Mouse (Mus musculus) gastrocnemius, postnatal 36 days (tissue): ENCODE results near the gene Cx3cr1. TPM values are rescaled to one million over a fixed set of nuclear protein-coding genes. Genes with fewer than 3 reads are reported as not detected.

Experiments
- DNase-seq, 2 experiments: peaks; one replicate each; pipeline ENCODE4 v3.0.0; 2022
- intact Hi-C: fragments of 180-260 bp; cut with DNase I; formaldehyde crosslinking; loops from one replicate; pipeline ENCODE4 v1.15.1; 2025
- total RNA-seq, 2 experiments: library from RNA; stranded (reverse); gene quantifications; 2 replicates each; pipeline ENCODE4 v1.2.3; 2021

Gene Cx3cr1
- total RNA-seq, 2 experiments from 2014 or later = 0.28 to 0.52 TPM

GRCm38 (mm10) chr9:119958835-119959234, 110.8 kb downstream of the Cx3cr1 start:
- no peak for DNase-seq
- intact Hi-C loops = no loop called here

- DNase-seq = no peak
- intact Hi-C loops = no loop called here
These were observed 118.3 kb downstream of the Cx3cr1 start for GRCm38 (mm10) chr9:119951388-119951787.

DNA sequence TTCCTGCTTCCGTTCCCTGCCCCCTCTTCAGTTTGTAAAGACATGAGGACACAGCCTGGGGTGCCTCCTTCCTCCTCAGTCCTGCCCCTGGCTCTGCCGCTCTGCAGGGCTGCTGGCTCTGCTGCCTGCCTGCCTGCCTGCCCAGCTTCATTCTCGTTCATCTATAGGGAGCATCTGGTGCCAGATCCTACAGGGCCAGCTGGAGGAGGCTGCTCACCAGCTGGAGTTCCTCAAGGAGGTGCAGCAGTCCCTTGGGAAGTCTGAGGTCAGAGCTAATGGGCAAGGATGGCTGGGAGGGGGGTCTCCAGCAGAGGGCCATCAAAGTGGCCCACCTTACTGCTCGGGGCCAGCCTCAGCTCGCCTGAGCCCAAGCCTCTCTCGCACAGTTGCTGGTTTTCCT, 119.2 kb downstream of the Cx3cr1 start:
- intact Hi-C loops = no loop called here
- no peak for DNase-seq

- no peak for DNase-seq
- intact Hi-C loops = no loop called here
These were observed 120.9 kb downstream of the Cx3cr1 start for GRCm38 (mm10) chr9:119948804-119949203.

- intact Hi-C loops = no loop called here
- DNase-seq = no peak
These were observed 124.3 kb downstream of the Cx3cr1 start for GRCm38 (mm10) chr9:119945173-119945900.

DNA sequence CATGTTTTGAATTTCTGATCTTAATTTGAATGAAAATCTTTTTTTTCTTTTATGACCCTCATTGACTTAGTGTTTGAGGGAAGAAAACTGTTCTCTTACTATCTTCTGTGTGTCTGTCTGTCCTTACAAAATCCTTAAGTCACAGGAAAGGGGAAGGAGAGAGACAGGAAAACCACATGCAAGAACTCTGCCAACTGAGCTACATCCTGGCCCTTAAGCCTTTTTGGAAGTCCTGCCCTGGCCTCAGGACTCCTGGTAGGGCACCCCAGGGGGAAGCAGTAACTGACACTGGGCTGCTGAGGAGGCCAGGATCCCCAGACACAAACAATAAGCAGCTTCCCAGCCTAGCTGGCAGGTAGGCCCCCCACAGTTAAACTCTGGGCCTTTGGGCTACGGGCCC, 126.4 kb downstream of the Cx3cr1 start:
- intact Hi-C loops = no loop called here
- DNase-seq = no peak

GRCm38 (mm10) chr9:119941861-119942260, 127.8 kb downstream of the Cx3cr1 start:
- no peak for DNase-seq
- intact Hi-C loops = no loop called here

GRCm38 (mm10) chr9:119941407-119941806, 128.3 kb downstream of the Cx3cr1 start:
- intact Hi-C loops = no loop called here
- DNase-seq = no peak

DNA sequence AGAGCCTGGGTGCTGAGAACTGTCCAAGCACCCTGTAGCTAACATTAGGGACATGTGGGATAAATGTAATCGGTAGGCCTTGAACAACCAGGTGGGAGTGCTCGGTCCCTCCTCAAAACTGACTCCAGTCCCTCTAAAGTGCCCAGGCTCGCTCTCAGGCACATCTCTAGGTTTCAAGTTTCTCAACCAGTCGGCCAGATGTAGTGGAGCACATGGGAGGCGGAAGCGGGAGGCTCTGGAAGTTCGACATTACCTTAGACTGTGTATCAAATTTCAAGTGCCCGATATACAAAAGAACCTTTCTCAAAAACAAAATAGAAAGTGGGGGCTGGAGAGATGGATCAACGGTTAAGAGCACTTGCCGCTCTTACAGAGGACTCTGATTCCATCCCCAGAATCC, 130.0 kb downstream of the Cx3cr1 start:
- no peak for DNase-seq
- intact Hi-C loops = no loop called here

- intact Hi-C loops = no loop called here
- DNase-seq = no peak
These were observed 131.2 kb downstream of the Cx3cr1 start for GRCm38 (mm10) chr9:119938496-119938895.

- peak; percentile 95 for DNase-seq
These were observed 132.5 kb downstream of the Cx3cr1 start, which contains the start of the genes Gorasp1 and Ttc21a for GRCm38 (mm10) chr9:119937005-119937773. Gorasp1 (minus strand) TSS chr9:119937565. Ttc21a (plus strand) TSS chr9:119937606.

GRCm38 (mm10) chr9:119933675-119934074, 136.0 kb downstream of the Cx3cr1 start:
- intact Hi-C loops = no loop called here

More at GRCm38 (mm10) chr9:119937005-119937773, 132.5 kb downstream of the Cx3cr1 start, which contains the start of the genes Gorasp1 and Ttc21a:
- intact Hi-C loops = no loop called here

DNA sequence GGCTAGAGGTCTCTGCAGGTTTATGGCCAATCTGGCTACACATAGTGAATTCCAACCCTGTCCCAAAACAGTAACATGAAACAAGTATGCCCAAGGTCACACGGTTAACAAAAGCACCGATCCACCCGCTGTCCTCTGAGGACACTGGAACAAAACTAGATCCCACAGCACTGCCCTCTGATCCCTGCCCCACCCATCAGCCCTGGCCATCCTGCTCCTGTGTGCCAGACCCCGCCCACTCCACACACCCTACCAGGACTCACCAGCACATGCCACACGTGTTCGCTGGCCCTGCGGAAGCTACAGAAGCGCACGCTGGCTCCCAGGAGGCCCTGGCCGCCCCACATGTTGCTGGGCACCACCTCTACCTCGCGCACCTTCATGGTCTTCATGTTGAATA, 137.3 kb downstream of the Cx3cr1 start:
- intact Hi-C loops = no loop called here
- no peak for DNase-seq

More at GRCm38 (mm10) chr9:119933675-119934074, 136.0 kb downstream of the Cx3cr1 start:
- no peak for DNase-seq

- intact Hi-C loops = no loop called here
These were observed 143.2 kb downstream of the Cx3cr1 start for GRCm38 (mm10) chr9:119926497-119926896.

DNA sequence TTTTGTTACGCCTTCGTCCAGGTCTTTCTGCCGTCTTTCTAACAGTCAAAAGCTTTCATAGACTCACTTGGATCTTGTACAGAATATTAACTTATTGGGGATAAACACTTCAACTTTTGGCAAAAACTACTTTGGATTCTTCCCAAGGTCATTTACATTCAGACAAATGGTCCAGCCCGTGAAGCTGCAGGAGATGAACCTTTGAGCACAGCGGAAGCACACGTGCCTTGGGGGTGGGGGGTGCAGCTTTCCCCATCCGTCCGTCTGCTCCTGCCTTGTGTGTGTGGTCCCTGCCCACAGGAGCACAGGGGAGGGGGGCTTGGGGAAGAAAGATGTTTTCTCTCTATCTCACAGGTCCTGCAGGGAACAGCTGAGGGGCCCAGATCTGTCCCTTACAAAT, 143.9 kb downstream of the Cx3cr1 start:
- no peak for DNase-seq
- intact Hi-C loops = no loop called here

More at GRCm38 (mm10) chr9:119926497-119926896, 143.2 kb downstream of the Cx3cr1 start:
- no peak for DNase-seq

- intact Hi-C loops = no loop called here
- no peak for DNase-seq
These were observed 144.5 kb downstream of the Cx3cr1 start for GRCm38 (mm10) chr9:119925120-119925657.

DNA sequence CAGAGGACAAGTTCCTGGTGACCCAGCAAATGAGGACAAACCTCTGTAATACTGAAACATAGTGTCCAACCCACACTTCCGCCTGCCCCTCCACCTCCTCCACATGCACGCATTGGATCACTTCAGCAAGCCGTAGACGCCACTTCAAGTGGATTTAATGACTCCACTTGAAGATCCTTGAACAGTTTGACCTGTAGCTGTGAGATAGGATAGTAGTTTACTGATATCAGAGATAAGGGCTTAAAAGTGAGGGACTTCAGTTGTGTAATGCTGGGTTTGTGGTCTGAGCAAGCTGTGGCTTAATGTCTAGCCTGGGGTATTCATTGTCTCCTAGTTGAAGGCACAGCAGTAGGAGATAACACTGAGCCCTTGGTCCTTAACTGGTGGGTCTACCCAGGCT, 146.2 kb downstream of the Cx3cr1 start:
- no peak for DNase-seq
- intact Hi-C loops = no loop called here

DNA sequence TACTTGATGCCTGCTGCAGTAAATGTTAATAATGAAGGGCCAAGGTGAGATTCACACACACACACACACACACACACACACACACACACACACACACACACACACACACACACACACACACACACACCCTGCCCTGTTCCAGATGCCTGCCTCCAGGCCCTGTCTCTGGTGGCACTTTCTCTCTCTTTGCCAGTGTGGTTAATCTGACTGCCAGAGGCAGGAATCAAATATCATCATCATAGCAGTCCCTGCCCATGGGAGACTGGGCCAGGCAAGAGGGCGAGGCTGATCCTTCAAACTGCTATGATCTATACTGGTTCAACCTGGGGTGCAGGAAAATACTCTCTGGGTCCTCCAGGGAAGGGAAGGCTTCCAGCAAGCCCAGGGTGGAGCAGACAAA, 149.8 kb downstream of the Cx3cr1 start:
- intact Hi-C loops = no loop called here
- DNase-seq = no peak

DNA sequence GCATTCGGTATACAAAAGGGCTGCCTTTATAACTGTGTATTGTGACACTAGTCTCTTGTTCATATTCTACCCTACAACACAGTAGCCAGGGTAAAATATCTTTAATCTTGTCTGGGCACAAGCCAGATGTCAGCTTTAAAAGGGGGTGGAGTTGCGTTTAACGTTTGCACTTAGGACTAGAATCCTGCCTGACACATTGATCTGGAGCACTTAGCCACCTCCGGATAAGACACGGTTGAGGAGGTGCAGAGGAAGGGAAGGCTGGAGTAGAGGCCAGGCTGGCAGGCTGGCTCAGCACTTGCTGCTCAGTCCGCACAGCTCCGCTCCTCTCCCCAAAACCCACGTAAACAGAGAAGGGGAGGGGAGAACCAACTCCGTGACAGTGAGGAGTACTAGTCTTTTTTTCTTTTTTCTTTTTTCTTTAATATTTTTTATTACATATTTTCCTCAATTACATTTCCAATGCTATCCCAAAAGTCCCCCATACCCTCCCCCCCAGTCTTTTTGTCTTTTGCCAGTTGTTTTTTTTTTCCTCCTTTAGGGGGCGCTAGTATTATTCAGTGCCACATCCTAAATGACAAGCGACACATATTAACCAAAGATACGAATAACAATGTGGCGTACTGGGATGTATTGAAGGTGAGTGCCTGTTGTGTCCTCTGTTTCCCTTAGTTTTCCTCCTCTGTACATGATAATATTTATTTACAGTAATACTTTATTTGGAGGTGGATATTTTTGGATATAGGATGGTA, 156.4 kb downstream of the Cx3cr1 start:
- DNase-seq = no peak
- intact Hi-C loops = no loop called here

GRCm38 (mm10) chr9:119909931-119910330, 159.7 kb downstream of the Cx3cr1 start:
- no peak for DNase-seq

DNA sequence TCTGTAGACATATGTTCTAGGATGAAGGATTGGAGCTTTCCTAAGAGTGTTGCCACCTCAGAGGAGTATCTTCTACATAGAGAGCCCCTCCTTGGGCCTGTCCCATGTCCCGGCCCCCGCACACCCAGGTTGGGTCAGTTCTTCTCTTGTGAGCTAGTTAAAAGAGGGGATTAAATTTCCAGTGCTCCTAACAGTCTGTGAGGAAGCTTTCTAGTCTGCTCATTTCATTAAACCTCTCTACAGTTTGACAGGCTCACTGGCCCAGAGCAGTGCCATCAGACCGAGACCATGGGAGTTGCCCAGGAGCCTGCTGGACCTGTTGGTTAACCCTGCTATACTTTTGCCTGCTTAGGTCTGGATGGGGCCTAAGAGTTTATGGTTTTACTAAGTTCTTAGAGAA, 161.0 kb downstream of the Cx3cr1 start:
- intact Hi-C loops = no loop called here
- no peak for DNase-seq

More at GRCm38 (mm10) chr9:119909931-119910330, 159.7 kb downstream of the Cx3cr1 start:
- intact Hi-C loops = no loop called here
